10 mouse cellular contexts compared by ENCODE assay signal in genomic region chr6:134670881-134671411, GRCm38 (mm10). TPM values are rescaled to one million over a fixed set of nuclear protein-coding genes. Genes with fewer than 3 reads are reported as not detected.
DNase-seq lines count a peak whose midpoint lies in the region; ATAC-seq and TF ChIP-seq lines count a peak whose summit lies in the region.
"Had no signal": no experiment of that assay in that cellular context is flagged by ENCODE, and none has a peak within 500 bp of the region (broad histone marks: within the 10 kb centered on the region; RNA-seq: fewer than 3 reads in every experiment).

No protein-coding gene starts in this region.

- H3K4me1 ChIP-seq in heart, embryonic 14.5 days (ENCODE audit: control insufficient read depth in 2 of 2, insufficient read depth in 2 of 2, low read length in 2 of 2), result peaks cover 15 to 38% of the 10 kb centered on the region in 2 experiments
- peaks cover 19% of the 10 kb centered on the region for H3K4me1 ChIP-seq in liver, embryonic 11.5 days (replicated peaks; ENCODE audit: control insufficient read depth, insufficient read depth, low read length)

- WGBS in heart, embryonic 14.5 days, result 17% methylated on average over 4 of the region's 4 CpGs
- 58% methylated on average over 4 of the region's 4 CpGs for WGBS in liver, embryonic 11.5 days

- DNase-seq in gastrocnemius, adult 2 months, result peak; percentile 30
- DNase-seq in gastrocnemius, postnatal 36 days, result no peak
- DNase-seq in NIH3T3 (ENCODE audit: low read depth), result peak; percentile 76
- DNase-seq in lung, postnatal 4 days, result peak; percentile 57 to 72
- DNase-seq in liver, embryonic 11.5 days (ENCODE audit: low spot score), result no peak
- DNase-seq in cerebellum, adult 9-10 months, result no peak
- no peak for DNase-seq in yolk sac, embryonic 10.5 days (ENCODE audit: low spot score)
- DNase-seq: spleen, adult 18-20 months had no signal

- no peaks in the 10 kb centered on the region for H3K36me3 ChIP-seq in heart, embryonic 14.5 days (ENCODE audit: control insufficient read depth, insufficient read depth, low read length)
- H3K36me3 ChIP-seq in liver, embryonic 11.5 days (ENCODE audit: control insufficient read depth, insufficient read depth, low read length), result no peaks in the 10 kb centered on the region

- peak; percentile 72 for ATAC-seq in heart, embryonic 14.5 days (ENCODE audit: insufficient number of reproducible peaks, insufficient read depth, low FRiP score, low read depth)
- no peak for ATAC-seq in liver, embryonic 11.5 days (replicated peaks; ENCODE audit: low FRiP score)

- no peaks in the 10 kb centered on the region for H3K9me3 ChIP-seq in heart, embryonic 14.5 days (ENCODE audit: control insufficient read depth, low read length)
- H3K9me3 ChIP-seq in liver, embryonic 11.5 days (ENCODE audit: control insufficient read depth, low read length), result no peaks in the 10 kb centered on the region

- peak overlapping the region; percentile 72 for H3K27ac ChIP-seq in gastrocnemius, adult 2 months
- peak overlapping the region; percentile 81 to 82 for H3K27ac ChIP-seq in heart, embryonic 14.5 days (replicated peaks in 1 of 2; ENCODE audit: control insufficient read depth in 1 of 2, insufficient read depth in 1 of 2, low read depth in 2 of 2, low read length in 2 of 2)
- no peak overlapping the region for H3K27ac ChIP-seq in liver, embryonic 11.5 days (ENCODE audit: low read depth, low read length)

- H3K4me2 ChIP-seq in heart, embryonic 14.5 days (ENCODE audit: low read length), result peak overlapping the region; percentile 40
- no peak overlapping the region for H3K4me2 ChIP-seq in liver, embryonic 11.5 days

- H3K27me3 ChIP-seq in heart, embryonic 14.5 days (ENCODE audit: control insufficient read depth, insufficient read depth, low read length), result no peaks in the 10 kb centered on the region
- no peaks in the 10 kb centered on the region for H3K27me3 ChIP-seq in liver, embryonic 11.5 days (replicated peaks; ENCODE audit: control insufficient read depth, insufficient read depth, low read length)
- H3K27me3 ChIP-seq: CH12.LX had no signal

- no peak overlapping the region for H3K4me3 ChIP-seq in gastrocnemius, adult 2 months
- H3K4me3 ChIP-seq in heart, embryonic 14.5 days (ENCODE audit: control insufficient read depth in 1 of 2, insufficient read depth in 1 of 2, low read depth in 1 of 2, low read length in 2 of 2), result no peak overlapping the region
- no peak overlapping the region for H3K4me3 ChIP-seq in liver, embryonic 11.5 days (ENCODE audit: low read depth, low read length)

- intact Hi-C loops in gastrocnemius, adult 2 months (cut with DNase I), result no loop called here
- intact Hi-C loops in gastrocnemius, postnatal 36 days (cut with DNase I), result no loop called here

- H3K9ac ChIP-seq in heart, embryonic 14.5 days (ENCODE audit: low read length), result no peak overlapping the region
- H3K9ac ChIP-seq in liver, embryonic 11.5 days (ENCODE audit: low read depth, low read length), result no peak overlapping the region

- TF ChIP-seq CTCF in gastrocnemius, adult 2 months (IDR thresholded peaks at IDR 0.05), result no peak

RNA-seq across cellular contexts. Expression of gene Borcs5, which starts 31.6 kb away (rescaled TPM):
- total RNA-seq in gastrocnemius, adult 2 months (2021), result 10 to 100 TPM; 15.1 to 17.1 TPM
- total RNA-seq in gastrocnemius, postnatal 36 days (2021), result 10 to 100 TPM; 13.0 to 15.9 TPM
- polyA plus RNA-seq in heart, embryonic 14.5 days (2014; fragmentation: Nextera tagmentation; extraction: Ambion mirVana), result 14.9 and 17.2 TPM in 2 replicates
- 18.0 and 19.0 TPM in 2 replicates for polyA plus RNA-seq in liver, embryonic 11.5 days (2014; fragmentation: Nextera tagmentation; extraction: Ambion mirVana)

RNA-seq across cellular contexts. Expression of gene Mansc1, which starts 38.7 kb away (rescaled TPM):
- 1 to 10 TPM in 1 of 2 experiments, under 1 TPM in 1; 0.98 to 1.1 TPM for total RNA-seq in gastrocnemius, adult 2 months (2021)
- 1 to 10 TPM in 1 of 2 experiments, under 1 TPM in 1; 0.96 to 1.1 TPM for total RNA-seq in gastrocnemius, postnatal 36 days (2021)
- polyA plus RNA-seq in heart, embryonic 14.5 days (2014; fragmentation: Nextera tagmentation; extraction: Ambion mirVana), result 8.2 and 8.6 TPM in 2 replicates
- polyA plus RNA-seq in liver, embryonic 11.5 days (2014; fragmentation: Nextera tagmentation; extraction: Ambion mirVana), result 1.0 and 1.9 TPM in 2 replicates
- total RNA-seq: CH12.LX had no signal

Comparison
In these comparisons a context has a peak if more than half of its experiments do, and no peak if none do; other contexts are left out.
1. DNase-seq: peak in gastrocnemius, adult 2 months (single experiment), NIH3T3 (single experiment) and lung, postnatal 4 days (2 of 2); none in gastrocnemius, postnatal 36 days (0 of 2), liver, embryonic 11.5 days (single experiment), cerebellum, adult 9-10 months (single experiment) and yolk sac, embryonic 10.5 days (single experiment).